Mouse (Mus musculus): ENCODE measurements around the gene Unc50. TPM values are rescaled to one million over a fixed set of nuclear protein-coding genes. Genes with fewer than 3 reads are reported as not detected.

Gene Unc50
- polyA plus RNA-seq, 1 experiment from 2014 or later: 127 TPM

GRCm38 (mm10) chr1:37467806-37468205, 37.9 kb downstream of the Unc50 start:
- Histone ChIP-seq H3K4me3 (ENCODE audit: low read depth, low read length) (no peak overlapping the region), H3K36me3 (ENCODE audit: control insufficient read depth, insufficient read depth, low read length) (no peaks in the 10 kb centered on the region), H3K9ac (ENCODE audit: low read length) (no peak overlapping the region), H3K27ac (ENCODE audit: low read depth, low read length) (no peak overlapping the region), H3K27me3 (ENCODE audit: control insufficient read depth, insufficient read depth, low read length) (no peaks in the 10 kb centered on the region), H3K4me1 (ENCODE audit: control insufficient read depth, insufficient read depth, low read length) (no peaks in the 10 kb centered on the region), H3K4me2 (no peak overlapping the region), H3K9me3 (ENCODE audit: control insufficient read depth, low read length) (no peaks in the 10 kb centered on the region)
- WGBS: 75% methylated on average over 4 of the region's 4 CpGs
- ATAC-seq (ENCODE audit: low FRiP score) (no peak), DNase-seq (ENCODE audit: low spot score, missing footprints) (no peak)

- Histone ChIP-seq H3K27me3 (ENCODE audit: control insufficient read depth, insufficient read depth, low read length) (no peaks in the 10 kb centered on the region), H3K9me3 (ENCODE audit: control insufficient read depth, low read length) (no peaks in the 10 kb centered on the region), H3K27ac (ENCODE audit: low read depth, low read length) (no peak overlapping the region), H3K36me3 (ENCODE audit: control insufficient read depth, insufficient read depth, low read length) (no peaks in the 10 kb centered on the region), H3K9ac (ENCODE audit: low read length) (no peak overlapping the region), H3K4me1 (ENCODE audit: control insufficient read depth, insufficient read depth, low read length) (no peaks in the 10 kb centered on the region), H3K4me3 (ENCODE audit: low read depth, low read length) (no peak overlapping the region), H3K4me2 (no peak overlapping the region)
- 90% methylated on average over 5 of the region's 5 CpGs for WGBS
- no peak for ATAC-seq (ENCODE audit: low FRiP score)
- DNase-seq (ENCODE audit: low spot score, missing footprints): no peak
Observed at GRCm38 (mm10) chr1:37469007-37469406, 39.1 kb downstream of the Unc50 start.

GRCm38 (mm10) chr1:37471179-37472148, 41.5 kb downstream of the Unc50 start:
- ATAC-seq (ENCODE audit: low FRiP score): no peak
- Histone ChIP-seq H3K9me3 (ENCODE audit: control insufficient read depth, low read length) (no peaks in the 10 kb centered on the region), H3K27me3 (ENCODE audit: control insufficient read depth, insufficient read depth, low read length) (no peaks in the 10 kb centered on the region), H3K9ac (ENCODE audit: low read length) (no peak overlapping the region), H3K4me3 (ENCODE audit: low read depth, low read length) (no peak overlapping the region), H3K4me2 (no peak overlapping the region), H3K36me3 (ENCODE audit: control insufficient read depth, insufficient read depth, low read length) (no peaks in the 10 kb centered on the region), H3K4me1 (ENCODE audit: control insufficient read depth, insufficient read depth, low read length) (no peaks in the 10 kb centered on the region), H3K27ac (ENCODE audit: low read depth, low read length) (no peak overlapping the region)
- WGBS: 81% methylated on average over 6 of the region's 6 CpGs
- DNase-seq (ENCODE audit: low spot score, missing footprints): no peak

- H3K36me3 ChIP-seq (ENCODE audit: control insufficient read depth, insufficient read depth, low read length): no peaks in the 10 kb centered on the region
Observed at GRCm38 (mm10) chr1:37473251-37473650, 43.3 kb downstream of the Unc50 start.

GRCm38 (mm10) chr1:37474046-37474445, 44.1 kb downstream of the Unc50 start:
- Histone ChIP-seq H3K4me1 (ENCODE audit: control insufficient read depth, insufficient read depth, low read length) (no peaks in the 10 kb centered on the region), H3K9ac (ENCODE audit: low read length) (no peak overlapping the region), H3K27ac (ENCODE audit: low read depth, low read length) (no peak overlapping the region), H3K27me3 (ENCODE audit: control insufficient read depth, insufficient read depth, low read length) (no peaks in the 10 kb centered on the region), H3K36me3 (ENCODE audit: control insufficient read depth, insufficient read depth, low read length) (no peaks in the 10 kb centered on the region), H3K4me2 (no peak overlapping the region), H3K4me3 (ENCODE audit: low read depth, low read length) (no peak overlapping the region), H3K9me3 (ENCODE audit: control insufficient read depth, low read length) (no peaks in the 10 kb centered on the region)
- 80% methylated on average over 8 of the region's 8 CpGs for WGBS
- no peak for ATAC-seq (ENCODE audit: low FRiP score)
- no peak for DNase-seq (ENCODE audit: low spot score, missing footprints)

More at GRCm38 (mm10) chr1:37473251-37473650, 43.3 kb downstream of the Unc50 start:
- no peak overlapping the region for H3K27ac ChIP-seq (ENCODE audit: low read depth, low read length)
- H3K4me2 ChIP-seq: no peak overlapping the region
- no peaks in the 10 kb centered on the region for H3K27me3 ChIP-seq (ENCODE audit: control insufficient read depth, insufficient read depth, low read length)
- no peak overlapping the region for H3K4me3 ChIP-seq (ENCODE audit: low read depth, low read length)
- H3K9ac ChIP-seq (ENCODE audit: low read length): no peak overlapping the region
- DNase-seq (ENCODE audit: low spot score, missing footprints) (no peak), ATAC-seq (ENCODE audit: low FRiP score) (no peak)
- no peaks in the 10 kb centered on the region for H3K9me3 ChIP-seq (ENCODE audit: control insufficient read depth, low read length)
- 90% methylated on average over 10 of the region's 10 CpGs for WGBS
- no peaks in the 10 kb centered on the region for H3K4me1 ChIP-seq (ENCODE audit: control insufficient read depth, insufficient read depth, low read length)

- Histone ChIP-seq H3K4me1 (ENCODE audit: control insufficient read depth, insufficient read depth, low read length) (no peaks in the 10 kb centered on the region), H3K9ac (ENCODE audit: low read length) (no peak overlapping the region), H3K27me3 (ENCODE audit: control insufficient read depth, insufficient read depth, low read length) (no peaks in the 10 kb centered on the region), H3K36me3 (ENCODE audit: control insufficient read depth, insufficient read depth, low read length) (no peaks in the 10 kb centered on the region), H3K4me2 (no peak overlapping the region), H3K4me3 (ENCODE audit: low read depth, low read length) (no peak overlapping the region), H3K27ac (ENCODE audit: low read depth, low read length) (no peak overlapping the region), H3K9me3 (ENCODE audit: control insufficient read depth, low read length) (no peaks in the 10 kb centered on the region)
- ATAC-seq (ENCODE audit: low FRiP score) (no peak), DNase-seq (ENCODE audit: low spot score, missing footprints) (no peak)
- 91% methylated on average over 6 of the region's 6 CpGs for WGBS
Observed at GRCm38 (mm10) chr1:37474634-37475190, 44.8 kb downstream of the Unc50 start.

- no peak overlapping the region for H3K27ac ChIP-seq (ENCODE audit: low read depth, low read length)
- ATAC-seq (ENCODE audit: low FRiP score) (no peak), DNase-seq (ENCODE audit: low spot score, missing footprints) (no peak)
- H3K4me2 ChIP-seq: no peak overlapping the region
- no peaks in the 10 kb centered on the region for H3K36me3 ChIP-seq (ENCODE audit: control insufficient read depth, insufficient read depth, low read length)
- H3K27me3 ChIP-seq (ENCODE audit: control insufficient read depth, insufficient read depth, low read length): no peaks in the 10 kb centered on the region
- H3K9me3 ChIP-seq (ENCODE audit: control insufficient read depth, low read length): no peaks in the 10 kb centered on the region
- no peak overlapping the region for H3K9ac ChIP-seq (ENCODE audit: low read length)
- no peak overlapping the region for H3K4me3 ChIP-seq (ENCODE audit: low read depth, low read length)
- H3K4me1 ChIP-seq (ENCODE audit: control insufficient read depth, insufficient read depth, low read length): no peaks in the 10 kb centered on the region
- 93% methylated on average over 3 of the region's 3 CpGs for WGBS
Observed at GRCm38 (mm10) chr1:37475312-37475711, 45.4 kb downstream of the Unc50 start.

GRCm38 (mm10) chr1:37477250-37477649, 47.3 kb downstream of the Unc50 start:
- no peak overlapping the region for H3K4me3 ChIP-seq (ENCODE audit: low read depth, low read length)
- H3K4me2 ChIP-seq: no peak overlapping the region
- no peaks in the 10 kb centered on the region for H3K4me1 ChIP-seq (ENCODE audit: control insufficient read depth, insufficient read depth, low read length)
- ATAC-seq (ENCODE audit: low FRiP score) (no peak), DNase-seq (ENCODE audit: low spot score, missing footprints) (no peak)
- no peak overlapping the region for H3K27ac ChIP-seq (ENCODE audit: low read depth, low read length)
- H3K27me3 ChIP-seq (ENCODE audit: control insufficient read depth, insufficient read depth, low read length): no peaks in the 10 kb centered on the region
- 92% methylated on average over 5 of the region's 5 CpGs for WGBS
- H3K9me3 ChIP-seq (ENCODE audit: control insufficient read depth, low read length): no peaks in the 10 kb centered on the region
- H3K9ac ChIP-seq (ENCODE audit: low read length): no peak overlapping the region
- no peaks in the 10 kb centered on the region for H3K36me3 ChIP-seq (ENCODE audit: control insufficient read depth, insufficient read depth, low read length)

GRCm38 (mm10) chr1:37477928-37478327, 48.0 kb downstream of the Unc50 start:
- Histone ChIP-seq H3K4me3 (ENCODE audit: low read depth, low read length) (no peak overlapping the region), H3K4me2 (no peak overlapping the region), H3K9ac (ENCODE audit: low read length) (no peak overlapping the region), H3K4me1 (ENCODE audit: control insufficient read depth, insufficient read depth, low read length) (no peaks in the 10 kb centered on the region), H3K27ac (ENCODE audit: low read depth, low read length) (no peak overlapping the region), H3K9me3 (ENCODE audit: control insufficient read depth, low read length) (no peaks in the 10 kb centered on the region), H3K36me3 (ENCODE audit: control insufficient read depth, insufficient read depth, low read length) (no peaks in the 10 kb centered on the region), H3K27me3 (ENCODE audit: control insufficient read depth, insufficient read depth, low read length) (no peaks in the 10 kb centered on the region)
- ATAC-seq (ENCODE audit: low FRiP score): no peak
- no peak for DNase-seq (ENCODE audit: low spot score, missing footprints)
- 88% methylated on average over 5 of the region's 5 CpGs for WGBS
